Mouse (Mus musculus) thymus, postnatal 25 days (tissue): ENCODE data around the gene Plekha1.

ENCODE experiments used
- DNase-seq: peaks from one replicate; pipeline ENCODE4 v3.0.0; 2022

Gene Plekha1

DNA sequence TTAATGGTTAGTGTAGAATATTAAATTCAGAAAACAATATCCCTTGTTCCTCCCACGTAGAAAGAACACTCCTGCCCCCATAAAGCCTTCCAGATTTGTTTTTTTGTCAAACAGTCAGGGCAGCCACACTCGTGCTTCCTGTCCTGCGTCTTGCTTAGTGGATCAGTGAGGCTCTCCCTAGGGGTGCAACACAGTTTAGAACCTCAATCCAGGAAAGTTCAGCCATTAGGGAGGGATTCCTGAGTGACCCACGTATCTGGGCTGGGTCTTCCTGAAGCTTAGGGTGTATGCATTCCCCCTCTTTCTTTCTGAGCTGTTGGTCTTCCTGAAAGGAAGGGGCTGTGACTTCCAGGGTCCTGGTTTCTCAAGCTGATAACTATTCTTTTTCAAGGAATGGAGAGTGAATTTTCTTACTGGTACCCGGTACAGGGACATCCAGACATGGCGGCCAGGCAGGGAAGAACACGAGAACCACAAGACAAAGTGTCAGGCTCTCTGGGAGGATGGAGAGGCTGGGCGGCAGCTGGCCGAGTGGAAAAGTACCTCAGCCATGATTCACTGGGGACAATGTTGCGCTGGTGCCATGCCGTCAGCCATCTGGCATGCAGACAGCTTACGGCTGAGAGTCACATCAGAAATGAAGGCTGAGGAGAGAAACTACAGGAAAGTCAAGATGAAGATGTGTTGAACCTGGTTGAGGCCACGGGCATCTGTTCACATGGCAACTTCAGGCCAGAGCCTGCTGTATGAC lies 57.6 kb downstream of the Plekha1 start:
- no peak for DNase-seq

GRCm38 (mm10) chr7:130930401-130930800 lies 64.8 kb downstream of the Plekha1 start:
- DNase-seq = no peak

DNA sequence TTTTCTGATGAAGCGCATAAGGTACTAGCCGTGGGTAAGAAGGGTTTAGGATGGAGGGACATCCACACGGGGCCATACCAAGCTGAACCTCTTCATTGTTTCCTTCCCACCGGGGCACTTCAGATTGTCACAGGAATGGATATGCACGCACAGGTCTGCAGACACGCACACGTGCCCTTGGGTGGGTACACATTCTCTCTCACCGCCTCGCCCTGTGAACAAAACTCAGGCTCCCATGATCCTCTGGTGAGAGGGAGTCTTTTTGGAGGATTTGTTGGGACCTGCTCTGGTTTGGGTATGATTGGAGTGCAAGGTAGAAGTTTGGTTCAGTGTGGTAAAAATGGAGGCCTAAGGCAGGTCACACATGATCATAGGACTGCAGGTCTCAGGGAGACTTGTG lies 67.4 kb downstream of the Plekha1 start:
- DNase-seq = no peak

GRCm38 (mm10) chr7:130934654-130935053 lies 69.1 kb downstream of the Plekha1 start:
- no peak for DNase-seq

DNA sequence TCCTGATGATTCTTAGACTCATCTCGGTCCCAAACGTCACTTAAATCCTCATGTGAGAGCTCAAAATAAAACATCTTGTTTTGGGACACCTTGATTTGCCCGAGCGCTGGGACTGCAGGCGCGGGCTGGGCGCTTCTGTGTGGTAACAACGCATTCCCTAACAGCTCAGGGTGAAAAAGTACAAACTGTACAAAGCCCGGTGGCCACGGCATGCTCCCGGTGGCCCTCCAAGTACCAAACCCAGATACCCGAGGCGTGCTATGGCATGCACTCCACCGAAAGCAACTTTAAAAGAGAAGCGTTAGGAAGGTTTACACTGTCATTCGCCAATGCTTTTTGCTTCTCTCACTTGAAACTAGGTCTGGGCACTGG lies 69.9 kb downstream of the Plekha1 start:
- no peak for DNase-seq

- DNase-seq = peak; percentile 22
These were observed 70.4 kb downstream of the Plekha1 start, which contains the start of gene Htra1 for GRCm38 (mm10) chr7:130935793-130936471. Gene Htra1, plus strand, starts transcription at chr7:130936111.

DNA sequence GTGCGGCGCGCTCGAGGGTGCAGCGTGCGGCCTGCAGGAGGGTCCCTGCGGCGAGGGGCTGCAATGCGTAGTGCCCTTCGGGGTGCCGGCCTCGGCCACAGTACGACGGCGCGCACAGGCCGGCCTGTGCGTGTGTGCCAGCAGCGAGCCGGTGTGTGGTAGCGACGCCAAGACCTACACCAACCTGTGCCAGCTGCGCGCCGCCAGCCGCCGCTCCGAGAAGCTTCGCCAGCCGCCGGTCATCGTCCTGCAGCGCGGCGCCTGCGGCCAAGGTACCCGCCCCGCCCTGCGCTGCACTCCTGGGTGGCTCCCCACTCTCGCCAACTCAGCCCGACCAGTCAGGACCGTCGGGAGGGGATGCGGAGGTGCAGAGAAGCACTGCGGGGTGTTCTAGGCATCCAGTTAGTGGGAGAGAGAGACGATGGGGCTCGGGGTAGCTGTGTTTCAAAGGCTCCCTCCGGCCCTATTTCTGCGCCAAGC lies 71.0 kb downstream of the Plekha1 start:
- DNase-seq = no peak

- DNase-seq = no peak
These were observed 71.8 kb downstream of the Plekha1 start for GRCm38 (mm10) chr7:130937266-130937841.

GRCm38 (mm10) chr7:130938005-130938404 lies 72.4 kb downstream of the Plekha1 start:
- no peak for DNase-seq

DNA sequence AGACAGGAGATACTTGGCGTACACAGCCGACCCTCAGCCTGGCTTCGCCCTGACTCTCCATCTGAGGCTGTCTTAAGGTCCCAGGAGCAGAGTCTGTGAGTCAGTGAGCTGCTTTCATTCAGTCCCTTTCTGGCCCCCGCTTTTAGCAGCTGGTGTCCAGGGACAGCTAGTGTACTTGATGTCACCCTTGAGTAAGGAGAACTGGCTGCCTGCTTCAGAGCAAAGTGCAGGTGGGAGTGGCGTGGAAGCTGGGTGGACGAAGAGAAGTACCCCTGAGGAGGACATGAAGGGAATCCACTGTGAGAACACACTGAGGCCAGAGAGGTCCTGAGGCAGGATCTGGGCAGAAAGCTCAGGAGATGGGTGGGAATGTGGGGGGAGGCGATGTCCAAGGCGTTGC lies 73.3 kb downstream of the Plekha1 start:
- no peak for DNase-seq

GRCm38 (mm10) chr7:130940733-130941132 lies 75.2 kb downstream of the Plekha1 start:
- no peak for DNase-seq

DNA sequence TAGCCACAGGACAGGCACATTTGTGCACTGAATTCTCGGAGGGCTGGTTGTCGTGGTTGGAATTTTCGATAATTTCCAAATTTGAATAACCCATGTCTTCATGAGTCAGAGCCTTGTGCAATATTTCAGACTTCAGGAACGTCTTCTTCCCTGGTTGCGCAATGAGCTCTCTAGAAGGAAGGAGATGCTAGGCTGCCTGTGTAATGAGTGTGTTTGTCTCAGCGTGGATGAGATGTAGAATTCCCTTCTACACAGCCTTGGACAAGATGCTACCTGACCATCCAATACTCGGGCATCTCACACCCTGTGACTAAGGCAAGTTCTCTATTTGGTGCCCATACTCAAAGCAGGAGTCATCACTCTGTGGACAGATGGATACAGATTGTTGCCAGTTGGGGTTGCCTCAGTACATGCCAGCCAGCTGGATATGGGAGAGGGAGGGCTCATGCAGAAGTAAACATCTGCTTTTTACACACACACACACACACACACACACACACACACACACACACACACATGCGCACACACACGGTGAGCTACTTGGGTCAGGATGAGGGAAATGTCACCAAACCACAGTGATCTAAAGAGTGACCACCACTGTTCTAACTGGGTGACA lies 77.8 kb downstream of the Plekha1 start:
- no peak for DNase-seq

DNA sequence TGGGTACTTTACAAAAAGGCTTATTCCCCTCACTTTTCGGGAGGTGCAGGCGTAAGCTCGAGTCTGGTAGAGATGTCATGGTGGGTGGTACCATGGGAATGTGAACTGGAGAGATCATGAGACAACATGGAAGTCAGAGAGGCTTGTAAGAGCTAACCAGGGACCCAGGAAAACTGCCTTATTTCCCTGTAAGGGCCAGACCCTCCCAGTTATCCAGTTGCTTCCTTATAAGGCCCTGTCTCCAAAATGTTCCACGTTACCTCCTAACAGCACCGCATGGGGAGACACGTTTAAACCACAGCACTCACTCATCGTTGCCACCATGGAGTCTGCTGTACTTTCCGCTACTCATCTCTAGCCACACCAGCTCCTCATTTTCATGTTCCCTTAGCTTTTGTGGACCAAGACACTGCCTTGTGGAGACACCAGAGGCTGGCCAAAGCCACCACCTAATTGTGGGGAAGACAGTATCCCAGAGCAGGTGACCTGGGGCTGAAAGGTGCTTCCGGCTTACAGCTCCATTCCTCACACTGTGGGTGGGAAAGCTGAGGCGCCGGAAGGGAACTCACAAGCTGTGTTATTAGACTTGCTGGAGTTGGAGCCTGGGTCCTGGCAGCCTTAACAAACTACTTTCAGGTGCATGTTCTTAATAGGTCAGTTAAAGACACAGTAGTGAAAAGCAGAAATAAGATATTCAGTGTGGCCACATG lies 79.4 kb downstream of the Plekha1 start:
- DNase-seq = no peak

DNA sequence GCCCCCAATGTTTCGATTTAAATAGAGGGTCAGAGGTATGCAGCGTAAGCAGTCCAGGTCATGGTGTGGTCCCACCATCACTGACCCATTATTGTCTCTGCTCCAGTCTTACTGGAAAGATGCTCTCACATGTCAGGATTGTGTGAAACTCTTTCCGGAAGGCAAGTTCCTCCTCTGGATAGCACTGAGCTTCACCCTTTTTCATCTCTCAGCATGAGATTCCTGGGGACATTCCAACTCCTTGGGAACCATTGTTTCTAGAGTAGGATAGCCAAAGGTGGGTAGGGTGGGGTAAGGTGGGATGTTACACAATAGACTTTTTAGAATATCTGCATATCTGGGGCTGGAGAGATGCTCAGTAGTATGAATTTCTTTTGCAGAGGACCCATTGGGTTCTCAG lies 80.2 kb downstream of the Plekha1 start:
- no peak for DNase-seq

DNA sequence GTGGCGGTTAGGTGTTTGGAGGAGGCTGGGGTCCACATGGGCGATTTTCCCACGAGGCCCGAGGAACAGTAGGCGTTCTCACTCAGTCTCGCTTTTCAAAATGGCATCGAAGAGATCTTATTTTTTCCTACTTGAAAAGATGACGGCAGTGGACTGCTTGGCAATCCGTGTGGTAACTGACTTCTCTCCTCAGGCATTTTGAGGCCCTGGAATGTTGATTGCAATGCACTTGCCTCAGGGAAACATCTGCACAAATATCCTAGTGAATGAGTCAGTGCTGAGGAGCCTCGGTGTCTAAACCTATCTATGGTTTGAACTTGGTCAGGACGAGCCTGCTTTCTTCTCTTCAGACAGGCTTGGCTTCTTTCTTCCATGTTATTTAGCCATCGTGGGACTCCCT lies 80.7 kb downstream of the Plekha1 start:
- no peak for DNase-seq

GRCm38 (mm10) chr7:130948563-130949208 lies 83.1 kb downstream of the Plekha1 start:
- DNase-seq = no peak

- DNase-seq = no peak
These were observed 83.8 kb downstream of the Plekha1 start for GRCm38 (mm10) chr7:130949331-130949751.

DNA sequence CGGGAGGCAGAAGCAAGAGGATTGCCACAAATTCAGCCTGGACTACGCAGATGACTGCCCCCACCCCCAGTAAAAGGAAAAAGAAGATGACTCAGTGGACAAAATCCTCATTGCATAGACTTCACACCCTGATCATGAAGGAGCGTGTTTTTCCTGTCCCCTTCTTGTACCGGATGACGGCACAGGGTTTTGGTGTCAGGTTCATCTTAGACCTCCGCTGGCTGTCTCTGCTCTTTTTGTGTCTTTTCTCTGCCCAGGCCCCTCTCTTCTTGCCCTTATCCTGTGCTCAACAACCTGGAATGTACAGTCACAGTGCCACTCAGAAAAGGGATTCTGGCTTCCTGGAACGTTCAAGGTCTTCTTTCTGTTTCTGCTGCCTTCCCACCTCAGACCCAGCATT lies 84.9 kb downstream of the Plekha1 start:
- no peak for DNase-seq

GRCm38 (mm10) chr7:130951004-130951403 lies 85.4 kb downstream of the Plekha1 start:
- no peak for DNase-seq

- DNase-seq = no peak
These were observed 87.8 kb downstream of the Plekha1 start for GRCm38 (mm10) chr7:130953376-130953775.

DNA sequence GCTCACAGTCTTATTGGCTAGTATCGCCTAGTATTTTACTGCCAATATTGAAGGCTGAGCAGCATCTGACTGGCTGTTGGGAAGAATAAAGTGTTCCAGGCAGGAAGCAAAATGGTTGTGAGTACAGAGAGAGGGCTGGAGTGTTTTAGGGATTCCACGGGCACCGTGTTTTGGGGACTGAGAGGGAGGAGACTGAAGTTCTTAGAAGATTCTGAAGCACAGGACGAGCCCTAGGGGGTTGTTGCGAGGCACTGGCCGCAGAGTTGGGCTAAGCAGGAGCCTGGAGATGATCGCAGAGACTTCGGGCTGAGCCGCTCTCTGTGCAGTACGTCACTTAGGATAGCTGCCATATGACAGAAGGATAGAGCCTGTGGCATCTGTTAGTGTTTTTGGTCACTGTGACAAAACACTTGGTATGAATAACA lies 88.6 kb downstream of the Plekha1 start:
- DNase-seq = no peak

DNA sequence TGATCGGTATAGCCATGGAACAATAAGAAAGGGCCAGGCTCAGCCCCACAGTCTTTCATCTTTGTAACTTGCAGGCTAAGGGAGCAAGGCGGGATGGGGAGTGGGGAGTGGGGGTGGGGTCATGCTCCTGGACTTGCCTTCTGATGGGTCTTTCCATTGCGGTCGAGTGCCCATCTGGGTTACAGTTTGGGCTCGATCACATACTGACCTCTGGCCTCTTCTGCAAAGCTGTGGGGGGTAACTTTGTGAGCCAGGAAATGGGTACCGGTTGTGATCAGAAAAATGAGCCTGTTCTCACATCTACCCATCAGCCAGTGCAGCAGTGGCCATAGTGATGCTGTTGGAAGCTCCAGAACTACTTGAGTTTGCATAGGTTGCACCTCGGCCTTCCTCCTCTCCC lies 93.0 kb downstream of the Plekha1 start:
- DNase-seq = no peak
